Mouse (Mus musculus): ENCODE results near the gene Rgs8. TPM values are rescaled to one million over a fixed set of nuclear protein-coding genes. Genes with fewer than 3 reads are reported as not detected.

Gene Rgs8
- total RNA-seq, 1 experiment: 0.31 TPM

- in situ Hi-C loops (cut with MboI; ENCODE audit: low sequenced_read_pairs in 2 of 2, unreplicated experiment in 2 of 2): no loop called here
- no peaks in the 10 kb centered on the region for H3K36me3 ChIP-seq (ENCODE audit: control insufficient read depth, insufficient read depth, low read length, poor library complexity, severe bottlenecking)
- no peak overlapping the region for H3K9ac ChIP-seq (ENCODE audit: insufficient read depth, low read depth, low read length, poor library complexity, severe bottlenecking)
- H3K9me3 ChIP-seq (ENCODE audit: control insufficient read depth, insufficient read depth, low read depth, low read length): no peaks in the 10 kb centered on the region
- DNase-seq (ENCODE audit: low read depth, low spot score): no peak
- TF ChIP-seq ZC3H11A (IDR thresholded peaks at IDR 0.05; ENCODE audit: borderline replicate concordance, low read depth, low read length) (no peak), ZNF384 (IDR thresholded peaks at IDR 0.05; ENCODE audit: low read depth, low read length) (no peak), CHD2 (IDR thresholded peaks at IDR 0.05; ENCODE audit: low read depth, low read length) (no peak), HCFC1 (IDR thresholded peaks at IDR 0.05; ENCODE audit: borderline replicate concordance, insufficient read depth, low read length) (no peak), MAFK (IDR thresholded peaks at IDR 0.05; ENCODE audit: insufficient read depth, low read depth, low read length) (no peak)
- no peak overlapping the region for H3K27ac ChIP-seq (ENCODE audit: insufficient read depth, low read depth, low read length, poor library complexity, severe bottlenecking)
- H3K4me3 ChIP-seq (ENCODE audit: insufficient read depth in 1 of 2, low read depth in 1 of 2, low read length in 2 of 2, poor library complexity in 1 of 2, severe bottlenecking in 1 of 2): no peak overlapping the region
- no peaks in the 10 kb centered on the region for H3K4me1 ChIP-seq (ENCODE audit: control insufficient read depth in 2 of 2, insufficient read depth in 2 of 2, low read length in 2 of 2, poor library complexity in 1 of 2)
Measured at GRCm38 (mm10) chr1:153635056-153635455, 17.8 kb upstream of the Rgs8 start.

GRCm38 (mm10) chr1:153635521-153635920 is 17.3 kb upstream of the Rgs8 start:
- TF ChIP-seq MAFK (IDR thresholded peaks at IDR 0.05; ENCODE audit: insufficient read depth, low read depth, low read length) (no peak), ZC3H11A (IDR thresholded peaks at IDR 0.05; ENCODE audit: borderline replicate concordance, low read depth, low read length) (no peak), HCFC1 (IDR thresholded peaks at IDR 0.05; ENCODE audit: borderline replicate concordance, insufficient read depth, low read length) (no peak), ZNF384 (IDR thresholded peaks at IDR 0.05; ENCODE audit: low read depth, low read length) (no peak), CHD2 (IDR thresholded peaks at IDR 0.05; ENCODE audit: low read depth, low read length) (no peak)
- no peak for DNase-seq (ENCODE audit: low read depth, low spot score)
- in situ Hi-C loops (cut with MboI; ENCODE audit: low sequenced_read_pairs in 2 of 2, unreplicated experiment in 2 of 2): no loop called here
- no peaks in the 10 kb centered on the region for H3K36me3 ChIP-seq (ENCODE audit: control insufficient read depth, insufficient read depth, low read length, poor library complexity, severe bottlenecking)
- H3K27ac ChIP-seq (ENCODE audit: insufficient read depth, low read depth, low read length, poor library complexity, severe bottlenecking): no peak overlapping the region
- H3K9ac ChIP-seq (ENCODE audit: insufficient read depth, low read depth, low read length, poor library complexity, severe bottlenecking): no peak overlapping the region
- no peak overlapping the region for H3K4me3 ChIP-seq (ENCODE audit: insufficient read depth in 1 of 2, low read depth in 1 of 2, low read length in 2 of 2, poor library complexity in 1 of 2, severe bottlenecking in 1 of 2)
- no peaks in the 10 kb centered on the region for H3K9me3 ChIP-seq (ENCODE audit: control insufficient read depth, insufficient read depth, low read depth, low read length)
- H3K4me1 ChIP-seq (ENCODE audit: control insufficient read depth in 2 of 2, insufficient read depth in 2 of 2, low read length in 2 of 2, poor library complexity in 1 of 2): no peaks in the 10 kb centered on the region

GRCm38 (mm10) chr1:153636821-153637220 is 16.0 kb upstream of the Rgs8 start:
- H3K9ac ChIP-seq (ENCODE audit: insufficient read depth, low read depth, low read length, poor library complexity, severe bottlenecking): no peak overlapping the region
- DNase-seq (ENCODE audit: low read depth, low spot score): no peak
- no peak overlapping the region for H3K4me3 ChIP-seq (ENCODE audit: insufficient read depth in 1 of 2, low read depth in 1 of 2, low read length in 2 of 2, poor library complexity in 1 of 2, severe bottlenecking in 1 of 2)
- H3K36me3 ChIP-seq (ENCODE audit: control insufficient read depth, insufficient read depth, low read length, poor library complexity, severe bottlenecking): no peaks in the 10 kb centered on the region
- H3K4me1 ChIP-seq (ENCODE audit: control insufficient read depth in 2 of 2, insufficient read depth in 2 of 2, low read length in 2 of 2, poor library complexity in 1 of 2): peaks cover 0 to 3% of the 10 kb centered on the region in 2 experiments; a peak in 2 of 4 replicates
- TF ChIP-seq HCFC1 (IDR thresholded peaks at IDR 0.05; ENCODE audit: borderline replicate concordance, insufficient read depth, low read length) (no peak), ZNF384 (IDR thresholded peaks at IDR 0.05; ENCODE audit: low read depth, low read length) (no peak), MAFK (IDR thresholded peaks at IDR 0.05; ENCODE audit: insufficient read depth, low read depth, low read length) (no peak), CHD2 (IDR thresholded peaks at IDR 0.05; ENCODE audit: low read depth, low read length) (no peak), ZC3H11A (IDR thresholded peaks at IDR 0.05; ENCODE audit: borderline replicate concordance, low read depth, low read length) (no peak)
- no peak overlapping the region for H3K27ac ChIP-seq (ENCODE audit: insufficient read depth, low read depth, low read length, poor library complexity, severe bottlenecking)
- no peaks in the 10 kb centered on the region for H3K9me3 ChIP-seq (ENCODE audit: control insufficient read depth, insufficient read depth, low read depth, low read length)
- in situ Hi-C loops (cut with MboI; ENCODE audit: low sequenced_read_pairs in 2 of 2, unreplicated experiment in 2 of 2): no loop called here

GRCm38 (mm10) chr1:153641492-153641939 is 11.3 kb upstream of the Rgs8 start:
- H3K4me3 ChIP-seq (ENCODE audit: insufficient read depth in 1 of 2, low read depth in 1 of 2, low read length in 2 of 2, poor library complexity in 1 of 2, severe bottlenecking in 1 of 2): peak overlapping the region in 1 of 2 experiments; percentile 49; a peak in 2 of 4 replicates
- peak; percentile 60 for DNase-seq (ENCODE audit: low read depth, low spot score)

More at GRCm38 (mm10) chr1:153641492-153641939, 11.3 kb upstream of the Rgs8 start:
- no peak overlapping the region; the same call in 1 of the 2 replicates for H3K27ac ChIP-seq (ENCODE audit: insufficient read depth, low read depth, low read length, poor library complexity, severe bottlenecking)
- no peaks in the 10 kb centered on the region for H3K36me3 ChIP-seq (ENCODE audit: control insufficient read depth, insufficient read depth, low read length, poor library complexity, severe bottlenecking)
- in situ Hi-C loops (cut with MboI; ENCODE audit: low sequenced_read_pairs in 2 of 2, unreplicated experiment in 2 of 2): no loop called here
- TF ChIP-seq ZNF384 (IDR thresholded peaks at IDR 0.05; ENCODE audit: low read depth, low read length) (no peak), ZC3H11A (IDR thresholded peaks at IDR 0.05; ENCODE audit: borderline replicate concordance, low read depth, low read length) (no peak), MAFK (IDR thresholded peaks at IDR 0.05; ENCODE audit: insufficient read depth, low read depth, low read length) (no peak), HCFC1 (IDR thresholded peaks at IDR 0.05; ENCODE audit: borderline replicate concordance, insufficient read depth, low read length) (no peak), CHD2 (IDR thresholded peaks at IDR 0.05; ENCODE audit: low read depth, low read length) (no peak)
- H3K9me3 ChIP-seq (ENCODE audit: control insufficient read depth, insufficient read depth, low read depth, low read length): no peaks in the 10 kb centered on the region
- peaks cover 0 to 11% of the 10 kb centered on the region in 2 experiments; a peak in 2 of 4 replicates for H3K4me1 ChIP-seq (ENCODE audit: control insufficient read depth in 2 of 2, insufficient read depth in 2 of 2, low read length in 2 of 2, poor library complexity in 1 of 2)
- H3K9ac ChIP-seq (ENCODE audit: insufficient read depth, low read depth, low read length, poor library complexity, severe bottlenecking): no peak overlapping the region
